Mouse (Mus musculus) heart, postnatal 0 days (tissue): ENCODE measurements around the gene Hilpda. TPM values are rescaled to one million over a fixed set of nuclear protein-coding genes. Genes with fewer than 3 reads are reported as not detected.

Source experiments
- ATAC-seq: fragments of 200-750 bp; cut with Nextera tagmentation; 2 replicates; pipeline ENCODE4 v1.8.0; 2017; ENCODE audit warnings: low read depth, moderate number of reproducible peaks, moderate library complexity; ENCODE audit not compliant: insufficient read depth
- DNase-seq: peaks from one replicate; pipeline ENCODE4 v3.0.0-alpha.2; 2016; ENCODE audit warnings: low spot score
- H3K27ac ChIP-seq: fragments of 300-500 bp; sonication (generic); 2 replicates; pipeline ENCODE4 v1.5.1; 2014; ENCODE audit warnings: low read depth, mild to moderate bottlenecking
- H3K27me3 ChIP-seq: fragments of 300-500 bp; sonication (generic); 2 replicates; pipeline ENCODE4 v1.6.1; 2014; ENCODE audit warnings: low read length, mixed read lengths; ENCODE audit not compliant: control insufficient read depth, insufficient read depth
- H3K36me3 ChIP-seq: fragments of 300-500 bp; sonication (generic); replicated peaks from 2 replicates; pipeline ENCODE4 v1.6.1; 2014; ENCODE audit warnings: low read length, mixed read lengths; ENCODE audit not compliant: control insufficient read depth, insufficient read depth
- H3K4me1 ChIP-seq: fragments of 300-500 bp; sonication (generic); 2 replicates; pipeline ENCODE4 v1.6.1; 2014; ENCODE audit warnings: antibody characterized with exemption; ENCODE audit not compliant: control insufficient read depth, insufficient read depth
- H3K4me2 ChIP-seq: fragments of 300-500 bp; sonication (generic); 2 replicates; pipeline ENCODE4 v1.6.1; 2014; ENCODE audit warnings: low read depth, mild to moderate bottlenecking, low read length, moderate library complexity
- H3K4me3 ChIP-seq: fragments of 300-500 bp; sonication (generic); 2 replicates; pipeline ENCODE4 v1.5.1; 2014; ENCODE audit warnings: low read depth, low read length
- H3K9ac ChIP-seq: fragments of 300-500 bp; sonication (generic); replicated peaks from 2 replicates; pipeline ENCODE4 v1.6.1; 2014; ENCODE audit warnings: low read depth, low read length, mixed read lengths
- H3K9me3 ChIP-seq: fragments of 300-500 bp; sonication (generic); replicated peaks from 2 replicates; pipeline ENCODE4 v1.6.1; 2016; ENCODE audit warnings: low read length; ENCODE audit not compliant: control insufficient read depth
- CTCF ChIP-seq: IDR thresholded peaks from 2 replicates; pipeline ENCODE4 v1.5.1; 2016; ENCODE audit warnings: antibody characterized with exemption, control low read depth, low read depth
- EP300 ChIP-seq: IDR thresholded peaks from 2 replicates; pipeline ENCODE4 v1.6.1; 2016; ENCODE audit warnings: antibody characterized with exemption, low read depth
- WGBS: fragments of 180-500 bp; shearing (Covaris S2); extraction: QIAGEN DNeasy Blood & Tissue Kit; methylation state at CpG from one replicate; pipeline ENCODE4 v1.1.7; 2014; 5-methylcytosine and 5-hydroxymethylcytosine counted together
- polyA plus RNA-seq: library from polyadenylated mRNA; unstranded; fragments of >200 nt; fragmentation: Nextera tagmentation; extraction: Ambion mirVana; gene quantifications from 2 replicates; pipeline ENCODE4 v1.2.1, GENCODE M21; 2015
- total RNA-seq: library from RNA; depleted of rRNA; stranded (reverse); fragments of >200 nt; gene quantifications from 2 replicates; pipeline ENCODE4 v1.2.3, GENCODE M21; 2014; ENCODE audit warnings: low replicate concordance; rRNA removed

Gene Hilpda
- total RNA-seq (42.1 and 46.5 TPM in 2 replicates), polyA plus RNA-seq (23.8 and 27.8 TPM in 2 replicates)

DNA sequence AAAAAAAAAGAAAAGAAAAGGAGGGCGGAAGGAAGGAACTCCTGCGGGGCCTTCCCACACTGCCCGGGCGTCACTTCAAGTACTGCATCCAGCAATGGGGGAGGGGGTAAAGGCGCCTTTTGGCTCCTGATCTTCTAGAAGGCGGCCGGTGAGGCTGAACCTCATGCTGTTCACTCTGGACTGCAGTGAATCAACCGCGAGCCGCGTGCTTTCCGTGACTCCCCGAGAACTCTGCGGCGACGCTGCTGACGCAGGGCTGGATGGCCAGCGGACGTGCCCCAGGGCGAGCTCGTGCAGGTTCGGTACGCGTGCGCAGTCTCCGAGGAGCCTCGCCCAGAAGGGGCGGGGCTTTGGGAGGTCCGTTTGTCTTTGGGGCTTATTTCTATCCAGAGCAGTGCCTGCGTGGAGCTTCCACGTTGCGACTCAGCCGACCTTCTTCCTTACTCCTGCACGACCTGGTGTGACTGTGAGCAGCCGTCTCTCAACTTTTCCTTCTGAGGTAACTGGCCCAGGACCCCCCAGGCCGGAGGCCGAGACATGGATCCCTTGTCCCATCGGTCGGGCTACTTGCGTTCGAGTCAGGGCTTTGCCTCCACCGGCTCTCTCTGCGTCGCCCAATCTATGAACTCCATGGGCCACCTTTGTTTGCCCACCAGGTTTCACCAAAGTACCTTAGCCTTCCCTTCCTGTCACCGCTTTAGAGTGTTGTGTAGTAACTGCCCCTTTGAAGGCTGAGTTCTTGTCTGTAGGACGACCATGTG is at the start of gene Hilpda:
TSS of gene Hilpda (plus strand) at position 177 of the 761 bp plus-strand sequence.
- peaks cover 23% of the 10 kb centered on the region; the same call in 1 of the 2 replicates for H3K4me1 ChIP-seq
- H3K4me2 ChIP-seq: peak within 1 kb of the TSS; percentile 68
- peak within 1 kb of the TSS; percentile 74 for H3K9ac ChIP-seq
- DNase-seq: peak; percentile 92
- no peaks in the 10 kb centered on the region for H3K9me3 ChIP-seq
- peaks cover 14% of the 10 kb centered on the region; the same call in 1 of the 2 replicates for H3K36me3 ChIP-seq
- peak within 1 kb of the TSS; percentile 87 for H3K27ac ChIP-seq
- no peaks in the 10 kb centered on the region for H3K27me3 ChIP-seq
- peak within 1 kb of the TSS; percentile 66 for H3K4me3 ChIP-seq
- peak; percentile 98 for ATAC-seq
- no peak for TF ChIP-seq EP300
- TF ChIP-seq CTCF: no peak
- under 1% methylated on average over 46 of the region's 46 CpGs for WGBS

DNA sequence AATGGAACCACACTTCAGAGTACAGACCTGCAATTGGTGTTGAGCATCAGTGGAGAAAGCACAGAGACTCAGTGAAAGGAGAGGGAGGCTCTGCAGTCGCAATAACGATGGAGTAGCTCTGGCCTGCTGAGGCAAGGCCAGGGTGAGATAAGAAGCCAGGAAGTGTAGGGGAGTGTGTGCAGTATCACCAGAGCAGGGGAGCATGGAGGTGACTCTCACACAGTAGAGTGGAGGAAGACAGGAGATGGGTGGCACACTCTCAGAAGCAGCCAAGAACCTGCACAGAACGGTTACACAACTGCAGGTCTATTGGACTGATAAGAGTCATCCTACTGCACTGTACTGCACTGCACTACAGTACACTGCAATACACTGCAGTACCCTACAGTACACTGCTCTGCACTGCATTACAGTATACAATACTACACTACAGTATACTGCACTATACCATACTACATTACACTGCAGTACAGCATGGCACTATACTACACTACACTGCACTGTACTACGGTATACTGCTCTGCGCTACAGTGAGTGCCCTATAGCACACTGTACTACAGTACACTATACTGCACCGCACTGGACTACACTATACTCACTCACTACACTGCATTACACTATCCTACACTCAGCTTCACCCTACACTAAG is 42.9 kb upstream of the Hilpda start:
- Histone ChIP-seq H3K9me3 (no peaks in the 10 kb centered on the region), H3K4me1 (no peaks in the 10 kb centered on the region), H3K4me2 (no peak overlapping the region), H3K9ac (no peak overlapping the region), H3K27ac (no peak overlapping the region), H3K27me3 (no peaks in the 10 kb centered on the region), H3K4me3 (no peak overlapping the region), H3K36me3 (no peaks in the 10 kb centered on the region)
- WGBS: 60% methylated on average over 6 of the region's 6 CpGs
- no peak for TF ChIP-seq EP300
- no peak for TF ChIP-seq CTCF
- ATAC-seq (no peak), DNase-seq (no peak)

DNA sequence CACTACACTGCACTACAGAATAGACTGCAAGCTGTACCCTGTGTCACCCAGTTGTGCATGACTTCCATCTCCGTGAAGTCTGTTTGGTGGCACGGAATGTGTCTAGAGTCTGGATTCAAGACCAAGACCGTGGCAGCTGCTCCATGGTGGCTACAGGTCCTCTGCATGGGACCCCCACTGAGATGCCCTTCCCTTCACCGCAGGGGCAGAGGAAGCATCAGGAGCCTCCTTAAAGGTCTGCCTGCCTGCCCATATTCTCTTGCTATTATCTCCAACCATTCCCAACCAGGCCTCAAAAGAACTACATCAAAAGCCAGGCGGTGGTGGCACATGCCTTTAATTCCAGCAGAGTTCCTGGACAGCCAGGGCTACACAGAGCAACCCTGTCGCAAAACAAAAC is 41.9 kb upstream of the Hilpda start:
- Histone ChIP-seq H3K9ac (no peak overlapping the region), H3K36me3 (no peaks in the 10 kb centered on the region), H3K4me3 (no peak overlapping the region), H3K4me2 (no peak overlapping the region), H3K9me3 (no peaks in the 10 kb centered on the region), H3K27me3 (no peaks in the 10 kb centered on the region), H3K4me1 (no peaks in the 10 kb centered on the region), H3K27ac (no peak overlapping the region)
- ATAC-seq (no peak), DNase-seq (no peak)
- 49% methylated on average over 6 of the region's 6 CpGs for WGBS
- TF ChIP-seq CTCF (no peak), EP300 (no peak)

DNA sequence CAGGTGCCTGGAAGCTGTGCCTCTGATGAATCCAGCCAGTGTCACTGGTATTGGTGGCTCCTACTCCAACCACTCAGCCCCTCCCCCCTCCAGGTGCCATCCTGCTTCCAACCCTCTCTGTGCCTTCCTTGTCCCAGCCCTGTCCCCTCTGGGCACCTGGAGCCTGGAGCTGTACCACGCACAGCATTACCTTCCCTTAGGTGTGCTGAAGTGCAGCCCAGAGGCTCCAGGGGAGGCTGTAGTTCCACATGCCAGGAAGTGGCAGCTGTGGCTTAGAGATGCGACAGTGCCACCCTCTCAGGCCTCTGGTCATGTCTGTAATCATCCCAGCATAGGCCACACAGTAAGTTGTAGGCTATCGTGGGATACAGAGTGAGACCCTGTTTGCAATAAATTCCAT is 40.5 kb upstream of the Hilpda start:
- Histone ChIP-seq H3K4me1 (no peaks in the 10 kb centered on the region), H3K4me2 (no peak overlapping the region), H3K36me3 (no peaks in the 10 kb centered on the region), H3K9me3 (no peaks in the 10 kb centered on the region), H3K27ac (peak overlapping the region; percentile 43; the same call in 1 of the 2 replicates), H3K9ac (no peak overlapping the region), H3K27me3 (no peaks in the 10 kb centered on the region), H3K4me3 (no peak overlapping the region)
- ATAC-seq (no peak), DNase-seq (no peak)
- WGBS: 73% methylated on average over 3 of the region's 3 CpGs
- TF ChIP-seq EP300 (no peak), CTCF (no peak)

DNA sequence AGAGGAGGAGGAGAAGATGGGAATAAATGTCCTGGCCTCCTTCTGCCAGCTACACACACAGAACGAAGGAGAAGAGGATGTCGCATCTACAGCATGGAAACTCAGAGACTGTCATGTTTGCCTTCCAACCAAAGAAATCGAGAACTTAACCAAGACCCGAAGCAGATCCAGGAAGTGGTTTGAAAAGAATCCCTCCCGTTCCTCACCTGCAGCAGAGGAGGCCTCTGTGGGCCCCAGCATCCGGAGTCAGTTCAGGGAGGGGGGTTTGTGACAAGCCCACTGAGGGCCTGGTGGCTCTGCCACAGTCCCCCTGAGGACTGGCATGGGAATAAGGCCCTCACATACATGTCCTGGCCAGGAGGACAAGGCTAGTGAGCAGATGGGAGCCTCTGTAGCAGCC is 40.0 kb upstream of the Hilpda start:
- WGBS: 63% methylated on average over 6 of the region's 6 CpGs
- no peaks in the 10 kb centered on the region for H3K4me1 ChIP-seq
- TF ChIP-seq EP300: no peak
- no peak for TF ChIP-seq CTCF
- H3K9me3 ChIP-seq: no peaks in the 10 kb centered on the region
- H3K9ac ChIP-seq: no peak overlapping the region
- ATAC-seq (no peak), DNase-seq (no peak)
- H3K27me3 ChIP-seq: no peaks in the 10 kb centered on the region
- H3K36me3 ChIP-seq: no peaks in the 10 kb centered on the region
- H3K27ac ChIP-seq: peak overlapping the region; percentile 43; the same call in 1 of the 2 replicates
- H3K4me3 ChIP-seq: no peak overlapping the region
- H3K4me2 ChIP-seq: no peak overlapping the region
